Mouse (Mus musculus): Measurements from ENCODE around the gene Drc7. TPM values are rescaled to one million over a fixed set of nuclear protein-coding genes. Genes with fewer than 3 reads are reported as not detected.

Gene Drc7
- 0.44 and 0.50 TPM in 2 replicates for polyA plus RNA-seq (2015; fragmentation: Nextera tagmentation; extraction: Ambion mirVana)

- Histone ChIP-seq H3K27ac (ENCODE audit: low read length) (no peak within 1 kb of the TSS), H3K9ac (ENCODE audit: low read depth, low read length) (no peak within 1 kb of the TSS), H3K4me2 (ENCODE audit: low read depth, low read length) (no peak within 1 kb of the TSS), H3K27me3 (ENCODE audit: control insufficient read depth, insufficient read depth, low read depth, low read length) (no peaks in the 10 kb centered on the region), H3K9me3 (replicated peaks; ENCODE audit: control insufficient read depth, low read length) (no peaks in the 10 kb centered on the region), H3K4me3 (ENCODE audit: low read depth, low read length) (no peak within 1 kb of the TSS), H3K4me1 (ENCODE audit: control insufficient read depth, low read depth, low read length) (peaks cover 18% of the 10 kb centered on the region), H3K36me3 (ENCODE audit: control insufficient read depth, insufficient read depth) (no peaks in the 10 kb centered on the region)
- ATAC-seq (ENCODE audit: low read depth), result no peak; the same call in 1 of the 2 replicates
- 24% methylated on average over 2 of the region's 2 CpGs for WGBS (ENCODE audit: insufficient replicate concordance)
Measured at GRCm38 (mm10) chr8:95054927-95055510, at the start of gene Drc7. Gene Drc7 (plus strand): TSS chr8:95055103.

- WGBS (ENCODE audit: insufficient replicate concordance), result 62% methylated on average over 15 of the region's 15 CpGs
Measured at GRCm38 (mm10) chr8:95012442-95012919, 42.4 kb upstream of the Drc7 start.

GRCm38 (mm10) chr8:95015866-95016265, 39.0 kb upstream of the Drc7 start:
- 0 out of 2 replicates have a peak, but pooled peaks have one; percentile 14 for ATAC-seq (ENCODE audit: low read depth)
- peaks cover 5% of the 10 kb centered on the region for H3K4me1 ChIP-seq (ENCODE audit: control insufficient read depth, low read depth, low read length)
- no peak overlapping the region for H3K4me2 ChIP-seq (ENCODE audit: low read depth, low read length)
- no peak overlapping the region for H3K27ac ChIP-seq (ENCODE audit: low read length)
- no peaks in the 10 kb centered on the region for H3K9me3 ChIP-seq (replicated peaks; ENCODE audit: control insufficient read depth, low read length)
- no peak overlapping the region for H3K4me3 ChIP-seq (ENCODE audit: low read depth, low read length)
- peaks cover 34% of the 10 kb centered on the region for H3K36me3 ChIP-seq (ENCODE audit: control insufficient read depth, insufficient read depth)
- no peak overlapping the region for H3K9ac ChIP-seq (ENCODE audit: low read depth, low read length)
- no peaks in the 10 kb centered on the region for H3K27me3 ChIP-seq (ENCODE audit: control insufficient read depth, insufficient read depth, low read depth, low read length)
- WGBS (ENCODE audit: insufficient replicate concordance), result 70% methylated on average over 4 of the region's 4 CpGs

More at GRCm38 (mm10) chr8:95012442-95012919, 42.4 kb upstream of the Drc7 start:
- no peak overlapping the region for H3K27ac ChIP-seq (ENCODE audit: low read length)
- H3K4me2 ChIP-seq (ENCODE audit: low read depth, low read length), result no peak overlapping the region
- H3K9ac ChIP-seq (ENCODE audit: low read depth, low read length), result no peak overlapping the region
- H3K4me1 ChIP-seq (ENCODE audit: control insufficient read depth, low read depth, low read length), result no peaks in the 10 kb centered on the region
- no peaks in the 10 kb centered on the region for H3K27me3 ChIP-seq (ENCODE audit: control insufficient read depth, insufficient read depth, low read depth, low read length)
- peaks cover 65% of the 10 kb centered on the region for H3K36me3 ChIP-seq (ENCODE audit: control insufficient read depth, insufficient read depth)
- H3K9me3 ChIP-seq (replicated peaks; ENCODE audit: control insufficient read depth, low read length), result no peaks in the 10 kb centered on the region
- no peak for ATAC-seq (ENCODE audit: low read depth)
- H3K4me3 ChIP-seq (ENCODE audit: low read depth, low read length), result no peak overlapping the region

- Histone ChIP-seq H3K27me3 (ENCODE audit: control insufficient read depth, insufficient read depth, low read depth, low read length) (no peaks in the 10 kb centered on the region), H3K4me3 (ENCODE audit: low read depth, low read length) (no peak overlapping the region), H3K4me1 (ENCODE audit: control insufficient read depth, low read depth, low read length) (peaks cover 5% of the 10 kb centered on the region), H3K27ac (ENCODE audit: low read length) (no peak overlapping the region), H3K9me3 (replicated peaks; ENCODE audit: control insufficient read depth, low read length) (no peaks in the 10 kb centered on the region), H3K36me3 (ENCODE audit: control insufficient read depth, insufficient read depth) (peaks cover 26% of the 10 kb centered on the region), H3K4me2 (ENCODE audit: low read depth, low read length) (no peak overlapping the region), H3K9ac (ENCODE audit: low read depth, low read length) (no peak overlapping the region)
- WGBS (ENCODE audit: insufficient replicate concordance), result 40% methylated on average over 4 of the region's 4 CpGs
- no peak for ATAC-seq (ENCODE audit: low read depth)
Measured at GRCm38 (mm10) chr8:95016684-95017083, 38.2 kb upstream of the Drc7 start.

- Histone ChIP-seq H3K9ac (ENCODE audit: low read depth, low read length) (no peak within 1 kb of the TSS), H3K36me3 (ENCODE audit: control insufficient read depth, insufficient read depth) (peaks cover 19% of the 10 kb centered on the region), H3K4me1 (ENCODE audit: control insufficient read depth, low read depth, low read length) (peaks cover 5% of the 10 kb centered on the region), H3K4me2 (ENCODE audit: low read depth, low read length) (no peak within 1 kb of the TSS), H3K9me3 (replicated peaks; ENCODE audit: control insufficient read depth, low read length) (no peaks in the 10 kb centered on the region), H3K27me3 (ENCODE audit: control insufficient read depth, insufficient read depth, low read depth, low read length) (no peaks in the 10 kb centered on the region), H3K4me3 (ENCODE audit: low read depth, low read length) (peak within 1 kb of the TSS; percentile 11), H3K27ac (ENCODE audit: low read length) (no peak within 1 kb of the TSS)
- ATAC-seq (ENCODE audit: low read depth), result no peak
- WGBS (ENCODE audit: insufficient replicate concordance), result 45% methylated on average over 11 of the region's 11 CpGs
Measured at GRCm38 (mm10) chr8:95017451-95017850, 37.5 kb upstream of the Drc7 start, which contains the start of gene Adgrg3. Gene Adgrg3 (plus strand): TSS chr8:95017692.

- no peak for ATAC-seq (ENCODE audit: low read depth)
- no peak overlapping the region for H3K9ac ChIP-seq (ENCODE audit: low read depth, low read length)
- H3K9me3 ChIP-seq (replicated peaks; ENCODE audit: control insufficient read depth, low read length), result no peaks in the 10 kb centered on the region
- no peak overlapping the region for H3K4me2 ChIP-seq (ENCODE audit: low read depth, low read length)
- no peaks in the 10 kb centered on the region for H3K27me3 ChIP-seq (ENCODE audit: control insufficient read depth, insufficient read depth, low read depth, low read length)
- peaks cover 12% of the 10 kb centered on the region for H3K36me3 ChIP-seq (ENCODE audit: control insufficient read depth, insufficient read depth)
- H3K27ac ChIP-seq (ENCODE audit: low read length), result no peak overlapping the region
- WGBS (ENCODE audit: insufficient replicate concordance), result 54% methylated on average over 9 of the region's 9 CpGs
- peak overlapping the region; percentile 11 for H3K4me3 ChIP-seq (ENCODE audit: low read depth, low read length)
- H3K4me1 ChIP-seq (ENCODE audit: control insufficient read depth, low read depth, low read length), result peaks cover 5% of the 10 kb centered on the region
Measured at GRCm38 (mm10) chr8:95017969-95018635, 36.8 kb upstream of the Drc7 start.

- ATAC-seq (ENCODE audit: low read depth), result peak; percentile 47
- H3K27ac ChIP-seq (ENCODE audit: low read length), result peak overlapping the region; percentile 31
- H3K9ac ChIP-seq (ENCODE audit: low read depth, low read length), result peak overlapping the region; percentile 40; the same call in 1 of the 2 replicates
- no peaks in the 10 kb centered on the region for H3K9me3 ChIP-seq (replicated peaks; ENCODE audit: control insufficient read depth, low read length)
- H3K27me3 ChIP-seq (ENCODE audit: control insufficient read depth, insufficient read depth, low read depth, low read length), result no peaks in the 10 kb centered on the region
- no peaks in the 10 kb centered on the region for H3K36me3 ChIP-seq (ENCODE audit: control insufficient read depth, insufficient read depth)
- peaks cover 5% of the 10 kb centered on the region for H3K4me1 ChIP-seq (ENCODE audit: control insufficient read depth, low read depth, low read length)
- 5% methylated on average over 12 of the region's 12 CpGs for WGBS (ENCODE audit: insufficient replicate concordance)
- peak overlapping the region; percentile 38 for H3K4me3 ChIP-seq (ENCODE audit: low read depth, low read length)
- H3K4me2 ChIP-seq (ENCODE audit: low read depth, low read length), result peak overlapping the region; percentile 46
Measured at GRCm38 (mm10) chr8:95020293-95020777, 34.6 kb upstream of the Drc7 start.

GRCm38 (mm10) chr8:95020821-95021220, 34.1 kb upstream of the Drc7 start:
- Histone ChIP-seq H3K4me1 (ENCODE audit: control insufficient read depth, low read depth, low read length) (peaks cover 5% of the 10 kb centered on the region), H3K4me2 (ENCODE audit: low read depth, low read length) (peak overlapping the region; percentile 46), H3K4me3 (ENCODE audit: low read depth, low read length) (peak overlapping the region; percentile 38), H3K27ac (ENCODE audit: low read length) (no peak overlapping the region; the same call in 1 of the 2 replicates), H3K9me3 (replicated peaks; ENCODE audit: control insufficient read depth, low read length) (no peaks in the 10 kb centered on the region), H3K9ac (ENCODE audit: low read depth, low read length) (no peak overlapping the region), H3K27me3 (ENCODE audit: control insufficient read depth, insufficient read depth, low read depth, low read length) (no peaks in the 10 kb centered on the region), H3K36me3 (ENCODE audit: control insufficient read depth, insufficient read depth) (no peaks in the 10 kb centered on the region)
- 19% methylated on average over 10 of the region's 10 CpGs for WGBS (ENCODE audit: insufficient replicate concordance)
- ATAC-seq (ENCODE audit: low read depth), result peak; percentile 2; the same call in 1 of the 2 replicates

GRCm38 (mm10) chr8:95023201-95023600, 31.7 kb upstream of the Drc7 start:
- Histone ChIP-seq H3K4me2 (ENCODE audit: low read depth, low read length) (no peak overlapping the region), H3K36me3 (ENCODE audit: control insufficient read depth, insufficient read depth) (no peaks in the 10 kb centered on the region), H3K4me3 (ENCODE audit: low read depth, low read length) (no peak overlapping the region), H3K9ac (ENCODE audit: low read depth, low read length) (no peak overlapping the region), H3K27ac (ENCODE audit: low read length) (no peak overlapping the region), H3K9me3 (replicated peaks; ENCODE audit: control insufficient read depth, low read length) (no peaks in the 10 kb centered on the region), H3K27me3 (ENCODE audit: control insufficient read depth, insufficient read depth, low read depth, low read length) (no peaks in the 10 kb centered on the region), H3K4me1 (ENCODE audit: control insufficient read depth, low read depth, low read length) (peaks cover 5% of the 10 kb centered on the region)
- ATAC-seq (ENCODE audit: low read depth), result no peak
- WGBS (ENCODE audit: insufficient replicate concordance), result 41% methylated on average over 8 of the region's 8 CpGs

Data from liver, embryonic 16.5 days (tissue).